Mouse (Mus musculus) spleen, adult 2 months (tissue): Measurements from ENCODE around the gene Sdr9c7. TPM values are rescaled to one million over a fixed set of nuclear protein-coding genes. Genes with fewer than 3 reads are reported as not detected.

Experiments
- DNase-seq, 2 experiments: peaks; one replicate each; pipeline versions ENCODE4 v3.0.0 to v3.0.0-alpha.2; 2012 to 2021; ENCODE audit warnings: low spot score in 2 of 2, low read depth in 1 of 2
- H3K27ac ChIP-seq: fragments of 200-500 bp; 2 replicates; pipeline ENCODE4 v1.5.1; 2012; ENCODE audit warnings: low read length, inconsistent platforms; ENCODE audit not compliant: insufficient read depth
- H3K27me3 ChIP-seq: fragments of 200-500 bp; 2 replicates; pipeline ENCODE4 v1.6.1; 2012; ENCODE audit warnings: mild to moderate bottlenecking, moderate library complexity, low read length, inconsistent platforms; ENCODE audit not compliant: control insufficient read depth, insufficient read depth
- H3K36me3 ChIP-seq: fragments of 200-500 bp; 2 replicates; pipeline ENCODE4 v1.6.1; 2012; ENCODE audit warnings: mild to moderate bottlenecking, low read length, inconsistent platforms; ENCODE audit not compliant: control insufficient read depth, insufficient read depth
- H3K4me1 ChIP-seq: fragments of 200-500 bp; 2 replicates; pipeline ENCODE4 v1.6.1; 2011; ENCODE audit warnings: inconsistent platforms; ENCODE audit not compliant: control insufficient read depth, insufficient read depth, insufficient read length
- H3K4me3 ChIP-seq: fragments of 200-500 bp; 2 replicates; pipeline ENCODE4 v1.5.1; 2011; ENCODE audit warnings: mild to moderate bottlenecking, inconsistent platforms; ENCODE audit not compliant: insufficient read depth, insufficient read length; ENCODE audit errors: extremely low read depth
- CTCF ChIP-seq: fragments of 200-500 bp; IDR thresholded peaks from 2 replicates; pipeline ENCODE4 v1.5.1; 2011; ENCODE audit warnings: mild to moderate bottlenecking, inconsistent platforms; ENCODE audit not compliant: insufficient read depth, insufficient read length, insufficient replicate concordance; ENCODE audit errors: extremely low read depth
- POLR2A ChIP-seq: fragments of 200-500 bp; IDR thresholded peaks from 2 replicates; pipeline ENCODE4 v1.6.1; 2011; ENCODE audit warnings: low read depth, low read length, inconsistent platforms
- WGBS: fragments of 180-500 bp; shearing (Covaris S2); methylation state at CpG from one replicate; pipeline ENCODE4 v1.1.7; 2018; 5-methylcytosine and 5-hydroxymethylcytosine counted together
- polyA plus RNA-seq: library from polyadenylated mRNA; depleted of rRNA; stranded (reverse); fragments of >200 nt; gene quantifications from 2 replicates; pipeline ENCODE4 v1.2.3, GENCODE M21; 2012; rRNA removed

Gene Sdr9c7
- 0.04 and 0.15 TPM in 2 replicates for polyA plus RNA-seq

- WGBS = 87% methylated on average over 2 of the region's 2 CpGs
- DNase-seq = no peak
- H3K36me3 ChIP-seq = no peaks in the 10 kb centered on the region
- no peak within 1 kb of the TSS for H3K4me3 ChIP-seq
- no peak for TF ChIP-seq CTCF
- no peak for TF ChIP-seq POLR2A
- H3K27ac ChIP-seq = no peak within 1 kb of the TSS
- H3K27me3 ChIP-seq = no peaks in the 10 kb centered on the region
- no peaks in the 10 kb centered on the region for H3K4me1 ChIP-seq
Measured at GRCm38 (mm10) chr10:127898218-127898617, at the start of gene Sdr9c7. Gene Sdr9c7 (plus strand): TSS chr10:127898518.

DNA sequence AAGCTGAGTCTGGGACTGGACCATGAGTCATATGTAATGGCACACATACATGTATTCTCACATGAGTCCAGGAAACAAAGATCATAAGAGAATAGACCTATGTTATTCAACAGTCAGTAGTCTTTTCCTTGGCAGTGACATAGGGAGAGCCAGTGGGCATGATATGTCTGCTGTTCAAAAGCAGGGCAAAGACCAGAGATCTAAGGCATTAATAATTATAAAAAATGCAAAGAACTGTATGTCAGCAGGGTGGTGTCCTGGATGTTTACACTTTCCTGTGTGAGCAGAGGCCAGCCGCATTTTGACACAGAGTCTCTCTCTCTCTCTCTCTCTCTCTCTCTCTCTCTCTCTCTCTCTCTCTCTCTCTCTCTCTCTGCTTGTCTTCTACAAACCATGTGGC is 48.7 kb upstream of the Sdr9c7 start, which contains the start of gene Rdh19:
Rdh19 (plus strand) TSS at position 301 of the 400 bp plus-strand sequence.
- Histone ChIP-seq H3K36me3 (no peaks in the 10 kb centered on the region), H3K4me3 (no peak within 1 kb of the TSS), H3K4me1 (no peaks in the 10 kb centered on the region), H3K27me3 (no peaks in the 10 kb centered on the region), H3K27ac (no peak within 1 kb of the TSS)
- TF ChIP-seq CTCF (no peak), POLR2A (no peak)
- 64% methylated on average over 1 of the region's 1 CpGs for WGBS
- no peak for DNase-seq

GRCm38 (mm10) chr10:127856376-127856775 is 41.9 kb upstream of the Sdr9c7 start:
- Histone ChIP-seq H3K27ac (no peak overlapping the region), H3K4me1 (no peaks in the 10 kb centered on the region), H3K36me3 (no peaks in the 10 kb centered on the region), H3K27me3 (no peaks in the 10 kb centered on the region), H3K4me3 (no peak overlapping the region)
- DNase-seq = no peak
- TF ChIP-seq CTCF = no peak
- TF ChIP-seq POLR2A = no peak

GRCm38 (mm10) chr10:127864931-127865330 is 33.4 kb upstream of the Sdr9c7 start:
- H3K27ac ChIP-seq = no peak overlapping the region
- no peak for TF ChIP-seq CTCF
- no peak for TF ChIP-seq POLR2A
- H3K4me1 ChIP-seq = no peaks in the 10 kb centered on the region

DNA sequence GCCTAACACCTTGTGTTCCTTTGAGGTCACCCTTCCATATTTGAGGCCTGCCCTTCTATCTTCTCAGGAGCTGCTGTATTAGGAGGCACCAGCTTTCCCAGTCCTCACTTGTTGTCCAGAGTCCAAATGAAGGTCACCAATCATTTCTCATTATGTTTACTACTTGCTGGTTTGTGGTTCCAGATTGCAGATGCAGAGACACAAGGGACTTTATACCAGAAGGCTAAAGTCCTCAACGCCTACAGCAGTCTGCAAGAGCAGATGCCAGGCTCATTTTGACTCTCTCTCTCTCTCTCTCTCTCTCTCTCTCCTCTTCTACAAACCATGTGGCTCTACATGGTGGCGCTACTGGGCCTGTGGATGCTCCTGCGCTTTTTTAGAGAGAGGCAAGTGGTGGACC is 32.1 kb upstream of the Sdr9c7 start, which contains the start of gene Rdh16f2:
Rdh16f2 (plus strand) TSS at position 243 of the 400 bp plus-strand sequence.
- DNase-seq = no peak
- Histone ChIP-seq H3K27me3 (no peaks in the 10 kb centered on the region), H3K27ac (no peak within 1 kb of the TSS), H3K36me3 (no peaks in the 10 kb centered on the region), H3K4me3 (no peak within 1 kb of the TSS), H3K4me1 (no peaks in the 10 kb centered on the region)
- no peak for TF ChIP-seq CTCF
- 89% methylated on average over 3 of the region's 3 CpGs for WGBS

More at GRCm38 (mm10) chr10:127864931-127865330, 33.4 kb upstream of the Sdr9c7 start:
- no peaks in the 10 kb centered on the region for H3K27me3 ChIP-seq
- H3K4me3 ChIP-seq = no peak overlapping the region
- no peaks in the 10 kb centered on the region for H3K36me3 ChIP-seq
- no peak for DNase-seq

GRCm38 (mm10) chr10:127872484-127872883 is 25.8 kb upstream of the Sdr9c7 start:
- H3K36me3 ChIP-seq = no peaks in the 10 kb centered on the region
- H3K4me1 ChIP-seq = no peaks in the 10 kb centered on the region
- H3K27me3 ChIP-seq = no peaks in the 10 kb centered on the region
- TF ChIP-seq CTCF (no peak), POLR2A (no peak)
- no peak overlapping the region for H3K4me3 ChIP-seq
- H3K27ac ChIP-seq = no peak overlapping the region
- DNase-seq = no peak
- WGBS = 85% methylated on average over 4 of the region's 4 CpGs

DNA sequence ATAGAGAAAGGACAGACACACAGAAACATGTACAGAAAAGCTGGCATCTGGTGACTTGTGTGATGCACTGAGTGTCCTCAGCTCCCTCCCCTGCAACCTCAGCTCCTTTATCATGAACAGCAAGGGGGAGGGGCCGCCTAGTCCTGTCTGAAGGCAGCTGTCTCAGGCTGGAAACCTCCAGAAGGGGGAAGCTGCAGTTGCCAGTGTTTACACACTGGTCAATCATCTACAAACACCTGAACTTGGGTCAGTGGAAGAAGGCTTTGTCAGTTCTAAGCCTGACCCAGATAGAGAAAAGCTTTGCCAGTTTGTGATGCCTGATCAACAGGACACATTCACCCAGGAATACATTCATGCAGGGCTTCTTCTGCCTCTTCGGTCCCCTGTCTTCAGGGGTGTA is 20.6 kb upstream of the Sdr9c7 start:
- 51% methylated on average over 2 of the region's 2 CpGs for WGBS
- DNase-seq = no peak

More for the DNA sequence above, 20.6 kb upstream of the Sdr9c7 start:
- Histone ChIP-seq H3K4me1 (no peaks in the 10 kb centered on the region), H3K4me3 (no peak overlapping the region), H3K27ac (no peak overlapping the region), H3K27me3 (no peaks in the 10 kb centered on the region), H3K36me3 (no peaks in the 10 kb centered on the region)
- TF ChIP-seq CTCF (no peak), POLR2A (no peak)
